Mouse (Mus musculus) CD4-positive helper T cell, adult 2 months (primary cell): ENCODE measurements around the gene Szrd1.
A peak's percentile ranks its signal among the peaks of the same experiment; 100 is the strongest.

ENCODE experiments used
- DNase-seq: peaks from one replicate; pipeline ENCODE4 v3.0.0-alpha.2; 2012; ENCODE audit warnings: low read depth, missing footprints, low spot score

Gene Szrd1

DNA sequence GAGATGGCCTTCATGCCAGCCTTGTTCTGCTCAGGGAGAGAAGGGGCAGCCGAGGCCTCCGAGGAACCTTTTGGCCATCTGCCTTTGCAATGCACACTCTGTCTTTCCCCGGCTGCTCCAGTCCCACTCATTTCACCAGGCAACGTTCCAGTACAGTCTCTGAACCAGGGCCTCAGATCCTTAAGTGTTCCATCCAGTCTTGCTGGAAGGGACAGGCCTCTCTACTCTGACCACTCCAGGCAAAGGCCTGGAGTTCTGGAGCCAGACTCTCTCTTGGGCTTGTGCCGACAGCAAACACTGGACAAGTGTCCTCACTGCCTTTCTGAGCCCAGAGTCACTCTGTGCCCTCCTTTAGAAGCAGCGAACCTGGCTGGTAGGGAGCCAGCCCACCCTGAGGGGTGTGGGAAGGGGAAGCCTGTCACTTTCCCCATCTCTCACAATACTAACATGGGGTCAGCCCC, 25.0 kb downstream of the Szrd1 start:
- no peak for DNase-seq

DNA sequence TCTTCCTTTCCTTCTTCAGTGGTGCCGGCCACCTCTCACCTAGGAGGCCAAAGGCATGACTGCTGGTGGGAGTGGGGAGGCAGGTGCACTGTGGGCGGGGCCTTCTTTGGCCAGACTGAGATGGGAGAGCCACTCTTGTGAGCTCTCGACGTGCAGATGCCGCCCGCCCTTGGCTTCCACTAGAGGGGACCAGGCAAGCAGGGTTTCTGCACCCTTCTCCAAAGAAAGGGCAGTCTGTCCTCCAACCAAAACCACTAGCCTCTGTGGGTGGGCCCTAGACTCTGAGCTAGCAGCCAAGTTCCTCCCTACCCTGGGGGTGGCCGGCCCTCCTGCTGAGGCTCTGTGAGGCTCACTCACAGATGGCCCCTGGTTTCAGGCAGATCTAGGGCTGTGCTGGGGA, 25.7 kb downstream of the Szrd1 start:
- DNase-seq: no peak

DNA sequence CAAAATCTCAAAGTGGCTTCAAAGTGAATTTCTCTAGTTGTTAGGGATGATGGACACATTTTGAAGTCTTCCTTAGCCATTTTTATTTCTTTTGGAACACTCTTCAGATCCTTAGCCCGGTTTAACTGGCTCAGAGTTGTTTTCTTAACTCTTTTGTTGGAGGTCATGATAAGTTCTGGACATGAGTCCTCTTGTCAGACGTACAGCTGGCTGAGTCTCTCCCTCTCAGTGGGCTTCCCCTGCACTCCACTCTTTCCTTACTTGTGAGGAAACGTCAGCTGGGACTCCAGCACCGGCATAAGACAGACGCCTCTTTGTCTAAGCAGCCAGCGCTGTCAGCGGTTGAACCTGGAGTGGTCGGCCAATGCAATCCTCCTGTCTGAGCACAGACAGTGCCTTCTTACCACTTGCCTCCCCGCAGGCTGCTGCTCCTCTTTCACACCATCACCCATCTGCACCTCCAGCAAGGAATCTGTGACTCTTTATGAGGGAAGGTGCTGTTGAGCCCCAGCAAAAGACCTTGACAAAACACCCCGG, 31.3 kb downstream of the Szrd1 start:
- no peak for DNase-seq

DNA sequence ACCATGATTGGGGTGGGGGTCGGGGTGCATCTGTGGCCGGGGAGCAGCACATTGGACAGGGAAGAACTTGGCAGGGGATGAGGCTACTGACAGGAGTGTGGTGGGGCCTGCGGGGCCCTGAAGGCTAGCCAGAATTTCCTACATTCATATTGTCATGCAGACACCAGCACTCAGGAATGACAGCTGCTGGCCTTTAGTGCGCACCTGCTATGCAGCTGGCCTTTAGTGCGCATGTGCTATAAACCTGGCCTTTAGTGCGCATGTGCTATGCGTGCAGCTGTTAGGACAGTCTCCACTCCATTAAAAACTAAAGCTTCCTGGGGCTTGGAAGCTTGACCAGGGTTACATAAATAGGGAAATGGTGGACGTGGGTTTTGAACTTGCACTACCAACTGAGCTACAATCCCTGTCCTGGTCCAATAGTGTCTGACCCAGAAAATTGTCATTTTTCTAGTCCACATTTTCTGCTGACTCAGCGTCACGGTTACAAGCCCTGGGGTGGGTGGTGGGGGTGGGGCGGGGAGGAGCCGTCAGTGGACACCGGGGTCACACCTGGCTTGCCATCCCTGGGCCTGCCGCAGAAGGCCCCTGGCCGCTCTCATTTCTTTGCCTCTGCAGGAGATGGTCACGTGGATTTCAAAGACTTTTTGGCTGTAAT, 32.9 kb downstream of the Szrd1 start:
- DNase-seq: no peak

DNA sequence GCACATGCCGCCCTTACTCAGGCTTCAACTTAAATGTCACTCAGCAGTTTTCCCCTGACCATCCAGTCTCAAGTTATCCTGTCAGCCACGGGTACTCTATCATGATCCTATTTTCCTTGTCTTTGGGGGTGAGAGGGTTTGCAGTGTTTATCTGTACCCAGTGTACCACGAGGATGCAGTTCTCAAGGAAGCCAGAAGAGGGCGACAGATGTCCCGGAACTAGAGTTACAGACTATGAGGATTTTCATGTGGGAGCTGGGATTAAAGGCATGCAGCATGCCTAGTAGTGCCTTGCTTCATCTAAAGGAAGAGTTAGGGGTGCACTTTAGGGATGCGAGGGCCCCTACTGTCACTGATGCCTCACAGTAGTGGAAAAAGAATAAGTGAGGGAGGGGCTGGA, 37.7 kb downstream of the Szrd1 start:
- DNase-seq: no peak

DNA sequence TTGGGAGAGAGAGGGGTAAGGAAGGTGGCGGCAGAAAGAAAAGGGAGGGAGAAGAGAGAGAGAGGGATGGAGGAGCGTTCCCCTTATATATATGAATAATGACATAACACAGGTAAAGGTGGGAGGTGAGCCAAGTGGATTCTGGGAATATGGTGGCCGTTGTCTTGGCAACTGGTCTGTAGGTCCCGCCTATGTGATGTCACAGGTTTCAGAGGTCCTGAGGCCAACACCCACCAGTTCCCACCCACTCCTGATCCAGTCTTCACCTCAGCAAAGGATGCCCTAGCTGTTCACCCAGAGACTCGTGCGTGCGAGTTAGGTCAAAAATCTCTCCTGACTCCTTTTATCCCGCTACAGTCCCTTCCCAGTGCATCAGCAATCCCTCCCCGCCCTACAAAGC, 38.3 kb downstream of the Szrd1 start:
- DNase-seq: no peak

DNA sequence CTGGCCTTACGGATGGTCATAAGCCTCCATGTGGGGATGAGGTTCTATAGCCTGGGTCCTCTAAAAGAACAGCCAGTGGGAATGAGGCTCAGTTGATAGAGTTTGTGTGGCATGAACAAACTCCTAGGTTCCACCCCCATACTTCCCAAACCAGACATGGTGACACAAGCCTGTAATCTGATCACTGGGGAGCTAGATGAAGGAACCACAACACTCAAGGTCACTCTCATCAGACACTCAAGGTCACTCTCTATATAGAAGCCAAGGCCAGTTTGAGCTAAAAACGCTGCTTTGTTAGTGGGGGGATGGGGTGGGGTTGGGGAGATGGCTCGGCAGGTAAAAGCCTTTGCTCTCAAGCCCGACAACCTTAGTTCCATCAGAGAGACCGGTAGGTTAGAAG, 39.6 kb downstream of the Szrd1 start:
- no peak for DNase-seq

DNA sequence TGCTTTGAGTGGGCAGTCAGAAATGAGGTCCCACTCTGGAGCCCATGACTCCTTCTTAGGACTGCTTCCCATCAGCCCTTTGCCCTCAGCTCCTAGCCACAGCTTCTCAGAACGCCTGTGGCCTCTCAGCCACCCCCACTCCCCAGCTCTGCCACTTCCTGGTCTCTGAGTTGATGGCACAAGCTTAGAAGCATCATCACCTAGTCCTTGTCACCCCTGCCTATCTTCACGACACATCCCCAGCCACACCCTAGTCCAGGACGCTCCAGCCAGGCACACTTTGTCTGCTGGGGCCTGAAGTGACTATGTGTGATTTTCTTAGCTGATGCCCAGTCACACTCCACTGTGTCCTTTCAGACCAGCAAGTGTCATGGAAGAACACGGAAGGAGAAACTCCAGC, 40.6 kb downstream of the Szrd1 start:
- DNase-seq: peak; percentile 22

DNA sequence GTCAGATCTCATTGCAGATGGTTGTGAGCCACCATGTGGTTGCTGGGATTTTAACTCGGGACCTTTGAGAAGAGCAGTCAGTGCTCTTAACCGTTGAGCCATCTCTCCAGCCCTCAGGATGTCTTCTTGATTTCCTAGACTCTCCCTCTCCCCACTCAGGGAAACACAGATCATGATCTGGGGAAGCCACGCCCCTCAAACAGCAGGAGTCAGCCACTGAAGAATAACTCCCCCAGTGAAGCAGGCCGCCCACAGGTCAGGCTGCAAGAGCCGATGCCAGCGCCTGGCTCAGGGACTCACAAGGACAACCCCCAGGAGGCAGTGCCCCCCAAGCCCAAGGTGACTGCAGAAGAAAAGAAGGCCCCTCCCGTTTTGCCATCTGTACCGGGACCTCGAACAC, 42.9 kb downstream of the Szrd1 start:
- no peak for DNase-seq

DNA sequence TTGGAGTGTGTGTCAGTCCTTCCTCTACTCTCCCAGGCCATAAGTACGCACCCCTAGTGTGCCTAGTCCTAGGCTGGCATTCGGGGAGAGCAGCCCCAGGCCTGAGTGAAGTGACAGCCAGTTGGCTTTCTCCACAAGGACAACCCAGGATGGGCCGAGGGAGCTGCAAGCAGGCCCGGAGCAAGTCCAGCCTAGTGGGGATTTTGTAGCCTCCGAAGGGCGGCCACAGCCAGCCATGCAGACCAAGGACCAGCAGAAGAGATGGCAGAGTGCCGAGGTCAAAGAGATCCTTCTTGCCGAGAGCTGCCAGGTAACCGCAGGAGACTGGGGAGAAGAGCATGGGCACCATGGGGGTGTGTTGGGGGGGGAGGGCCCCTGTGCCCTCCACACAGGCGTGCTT, 44.6 kb downstream of the Szrd1 start:
- DNase-seq: no peak

DNA sequence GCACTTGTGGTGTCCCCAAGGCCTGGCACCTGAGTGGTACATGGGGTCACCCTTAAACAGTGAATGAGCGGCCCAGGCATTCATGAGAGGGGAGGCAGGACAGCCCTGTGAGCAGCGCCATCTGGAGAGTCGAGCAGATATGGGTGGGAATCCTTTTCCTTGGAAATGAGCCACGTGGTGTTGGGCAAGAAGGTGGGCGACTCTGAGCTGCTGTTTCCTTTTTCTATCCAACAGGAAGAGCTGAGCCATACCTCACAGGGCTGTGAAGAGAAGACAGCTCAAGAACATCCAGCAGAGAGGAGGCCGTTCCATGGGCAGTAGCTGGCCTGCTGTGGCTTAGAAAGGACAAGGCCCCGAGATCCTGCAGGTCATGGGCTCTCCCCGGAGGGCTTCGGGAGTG, 50.9 kb downstream of the Szrd1 start:
- no peak for DNase-seq

DNA sequence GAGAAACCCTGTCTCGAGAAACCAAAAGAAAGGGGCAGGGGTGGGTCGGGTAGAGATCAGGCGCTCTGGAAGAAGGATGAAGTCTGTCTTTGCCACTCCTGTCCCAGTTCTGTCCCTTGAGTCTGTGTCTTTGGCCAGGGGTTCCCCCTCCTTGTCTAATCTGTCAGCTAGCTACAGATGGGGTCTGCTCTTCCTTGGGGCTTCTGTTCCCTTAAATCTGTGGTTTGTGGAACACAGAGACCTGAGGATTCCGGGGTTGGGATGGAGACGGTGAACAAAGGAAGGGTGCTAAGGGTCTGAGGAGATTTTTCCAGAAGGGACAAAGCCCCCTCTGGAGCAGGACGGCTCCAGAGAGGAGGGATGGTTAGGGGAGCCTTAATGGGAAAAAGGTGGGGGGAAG, 51.5 kb downstream of the Szrd1 start, which contains the start of gene Spata21:
TSS of gene Spata21 (plus strand) at position 301 of the 400 bp plus-strand sequence.
- no peak for DNase-seq

DNA sequence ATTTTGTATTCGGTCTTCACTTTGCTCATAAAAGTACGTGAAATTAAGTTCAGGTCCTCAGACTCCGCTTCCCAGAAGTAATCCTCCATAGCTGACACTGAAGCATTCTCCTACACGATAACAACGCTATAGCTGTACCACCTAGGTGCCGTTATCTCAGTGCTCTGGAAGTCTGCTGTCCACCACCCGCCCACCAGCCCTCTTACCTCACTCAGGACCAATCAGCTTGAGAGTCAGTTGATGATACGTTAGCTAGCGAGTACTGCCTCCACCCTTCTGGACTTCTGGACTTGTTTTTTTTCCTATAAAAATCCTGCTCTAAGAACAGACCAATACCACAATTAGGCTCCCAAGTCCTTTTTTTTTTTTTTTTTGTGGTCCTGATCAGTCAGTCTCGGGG, 52.7 kb downstream of the Szrd1 start:
- DNase-seq: no peak

DNA sequence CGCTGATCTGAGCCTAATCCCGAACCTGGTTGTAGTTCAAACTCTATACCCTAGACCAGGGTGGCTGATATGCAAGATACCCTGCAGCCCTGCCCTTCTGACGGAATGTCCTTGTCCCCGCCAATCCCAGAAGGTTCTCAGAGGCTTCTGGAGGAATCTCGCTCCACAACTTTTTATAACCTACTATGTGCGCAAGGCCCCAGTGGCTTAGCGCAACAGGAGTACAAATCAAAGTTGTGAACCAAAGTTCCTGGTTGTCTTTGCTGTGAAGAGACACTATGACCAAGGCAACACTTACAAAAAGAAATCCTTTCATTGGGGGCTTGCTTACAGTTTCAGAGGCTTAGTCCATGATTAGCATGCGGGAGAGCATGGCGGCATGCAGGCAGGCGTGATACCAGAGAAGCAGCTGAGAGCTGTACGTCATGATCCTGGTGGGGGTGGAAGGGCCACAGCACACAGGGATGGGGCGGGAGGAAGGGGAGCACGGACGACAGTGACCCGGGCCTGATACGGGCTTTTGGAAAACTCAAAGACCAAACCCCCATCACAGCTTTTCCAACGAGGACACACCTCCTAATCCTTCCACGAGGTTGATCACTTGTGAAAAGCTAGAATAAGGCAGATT, 61.0 kb downstream of the Szrd1 start:
- DNase-seq: peak; percentile 15

DNA sequence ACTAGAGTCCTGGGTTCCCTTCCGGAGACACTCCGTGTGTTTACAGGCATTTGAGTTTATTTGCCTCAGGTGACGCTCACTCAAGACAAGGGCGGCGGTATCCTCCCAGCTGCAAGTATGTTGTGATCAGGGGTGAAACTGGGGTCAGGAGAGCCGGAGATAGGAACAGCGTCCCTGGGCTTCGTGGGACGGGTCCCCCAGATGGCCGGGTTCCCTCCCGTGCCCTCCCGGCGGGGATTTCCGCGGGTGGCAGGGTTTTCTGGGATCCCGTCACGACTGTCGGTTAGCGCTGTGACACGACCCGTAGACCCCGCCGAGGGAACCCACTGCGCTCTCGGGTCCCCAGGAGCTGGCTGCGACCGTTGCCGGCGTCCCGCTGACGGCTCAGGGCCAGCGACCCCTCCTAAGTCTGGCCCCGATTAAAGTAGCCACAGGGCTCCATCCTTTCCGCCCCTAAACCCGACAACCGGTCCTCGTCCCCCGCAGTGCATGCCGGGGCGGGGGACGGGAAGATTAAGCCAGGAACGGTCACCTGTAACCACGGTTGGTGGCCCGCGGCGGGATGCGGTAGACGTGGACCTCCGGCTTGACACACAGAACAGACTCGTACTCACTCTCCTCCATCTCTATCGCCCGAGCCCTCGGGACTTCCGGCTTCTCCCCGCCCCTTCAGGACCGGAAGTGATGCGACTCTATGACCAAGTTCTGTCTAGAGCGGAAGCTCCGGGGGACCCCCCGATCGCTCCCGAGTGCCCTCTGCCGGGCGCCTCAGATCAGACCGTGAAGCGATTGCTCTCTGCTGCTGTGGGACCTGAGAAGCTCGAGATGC, 61.7 kb downstream of the Szrd1 start, which contains the start of gene Necap2:
TSS of gene Necap2 (minus strand) at position 677 of the 829 bp plus-strand sequence.
- DNase-seq: peak; percentile 95

DNA sequence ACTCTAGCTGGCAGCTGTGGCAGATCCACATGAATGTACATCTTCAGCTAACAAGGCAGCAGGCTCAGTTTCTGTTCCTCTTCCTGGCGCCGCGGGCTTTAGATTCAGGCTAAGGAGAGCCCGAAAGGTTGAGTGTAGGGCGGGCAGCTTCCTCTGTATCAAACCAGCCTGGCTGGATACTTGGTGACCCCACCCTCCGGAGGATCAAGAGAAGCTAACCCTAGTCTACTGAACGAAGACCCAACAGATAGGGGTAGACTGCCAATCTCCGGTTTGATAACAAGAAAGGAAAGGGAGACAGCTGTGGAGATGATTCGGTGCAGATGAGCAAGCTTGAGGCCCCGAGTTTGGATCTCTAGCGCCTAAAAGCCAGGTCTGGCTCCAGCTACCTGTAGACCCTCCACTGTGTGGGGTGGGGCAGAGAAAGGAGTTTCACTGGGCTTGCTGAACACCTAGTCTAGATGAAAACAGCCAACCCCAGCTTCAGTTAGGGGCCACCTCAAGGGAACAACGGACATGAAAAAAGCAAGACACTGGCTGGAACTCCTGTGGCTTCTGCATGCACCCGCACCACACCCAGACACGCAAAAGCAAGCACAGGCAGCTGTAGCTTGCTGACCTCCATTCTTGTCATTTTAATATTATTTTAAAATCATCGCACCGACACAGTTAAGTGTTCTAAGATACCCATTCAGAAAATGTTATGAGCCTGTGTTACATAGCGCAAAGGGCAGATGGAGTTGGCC, 62.6 kb downstream of the Szrd1 start:
- peak; percentile 18 for DNase-seq

DNA sequence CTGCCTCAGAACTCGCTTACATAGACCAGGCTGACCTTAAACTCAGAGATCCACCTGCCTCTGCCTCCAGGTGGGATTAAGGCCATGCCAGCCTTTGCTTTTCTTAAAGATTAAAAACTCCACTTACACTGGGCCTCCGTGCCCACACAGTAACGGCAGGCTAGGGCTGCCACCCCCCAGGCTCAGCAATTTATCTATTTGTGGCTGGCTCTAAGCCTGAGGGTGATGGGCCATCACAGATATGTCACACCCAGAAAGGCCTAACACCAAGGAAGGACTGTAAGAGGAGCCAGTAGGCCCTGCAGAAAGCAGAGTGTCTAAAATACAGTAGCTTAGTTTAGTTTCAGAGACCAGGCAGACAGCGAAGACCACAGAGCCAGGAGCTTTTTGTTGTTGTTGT, 65.5 kb downstream of the Szrd1 start:
- DNase-seq: no peak

DNA sequence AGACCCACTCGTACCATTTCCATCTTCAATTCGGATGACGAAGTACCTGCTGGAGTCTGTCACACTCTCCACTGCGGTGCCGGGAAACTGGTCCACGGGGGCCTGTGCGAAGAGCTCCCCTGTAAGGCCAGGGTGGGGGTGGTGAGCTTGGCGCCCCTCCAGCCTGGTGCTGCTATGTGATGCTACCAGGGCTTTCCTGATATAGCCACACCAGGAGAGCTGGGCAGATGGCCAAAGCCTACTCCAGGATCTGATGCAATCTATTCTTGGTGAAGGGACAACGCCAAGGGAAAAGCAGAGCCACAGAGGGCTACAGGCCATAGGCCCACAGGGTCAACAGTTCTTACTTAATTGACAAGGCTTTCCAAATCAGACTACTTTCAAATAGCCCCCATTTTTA, 65.9 kb downstream of the Szrd1 start:
- no peak for DNase-seq

DNA sequence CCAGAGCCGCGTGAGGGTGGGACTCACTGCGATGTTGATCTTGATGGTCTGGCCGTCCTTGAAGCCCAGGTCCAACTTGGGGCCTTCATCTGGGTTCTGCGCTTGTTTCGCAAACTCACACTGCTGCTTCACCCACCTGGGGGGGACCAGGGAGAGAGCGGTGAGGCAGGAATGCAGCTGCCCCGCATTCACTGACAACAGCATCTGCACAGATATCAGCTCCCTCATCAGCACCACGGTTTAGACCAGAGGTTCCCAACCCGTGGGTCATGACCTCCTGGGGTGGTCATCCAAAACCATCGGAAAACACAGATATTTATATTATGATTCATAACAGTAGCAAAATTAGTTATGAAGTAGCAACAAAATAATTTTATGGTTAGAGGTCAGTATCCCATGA, 67.1 kb downstream of the Szrd1 start:
- no peak for DNase-seq

DNA sequence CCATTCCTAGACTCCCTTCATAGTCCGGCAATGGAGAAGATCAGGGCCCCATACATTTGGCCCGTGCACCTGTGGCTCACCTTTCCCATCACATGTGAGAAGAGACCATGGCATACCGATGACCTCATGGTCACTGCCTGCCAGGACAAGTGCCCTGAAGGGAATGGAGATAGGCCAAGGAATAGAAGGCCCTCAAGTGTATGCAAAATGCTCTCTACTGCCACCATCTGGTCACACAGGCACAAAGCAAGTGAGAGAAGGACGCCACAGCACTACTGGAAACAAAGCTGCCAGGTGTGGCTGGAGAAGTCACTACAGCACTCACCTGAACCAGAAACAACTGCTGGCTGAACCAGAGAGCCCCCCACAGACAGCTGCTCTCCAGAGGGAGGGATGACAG, 69.8 kb downstream of the Szrd1 start:
- peak; percentile 55 for DNase-seq

DNA sequence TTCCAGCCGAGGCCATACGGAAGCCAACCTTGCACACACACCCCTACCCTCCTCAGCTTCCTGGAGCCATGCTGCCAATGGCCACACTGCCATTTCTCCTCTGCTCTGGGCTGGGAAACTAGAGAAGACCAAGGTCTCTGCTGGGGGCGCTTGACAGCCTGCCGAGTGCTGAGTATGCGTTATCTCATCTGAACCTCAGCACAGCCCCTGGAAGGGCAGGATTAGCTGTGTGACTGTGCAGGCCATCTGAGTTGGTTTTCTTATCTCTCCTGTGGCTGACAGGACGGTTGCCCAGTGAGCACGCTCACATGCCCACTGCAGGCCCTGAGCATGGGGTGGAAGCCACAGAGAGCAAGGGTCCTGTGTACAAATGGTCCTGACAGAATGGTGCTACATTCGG, 70.9 kb downstream of the Szrd1 start:
- no peak for DNase-seq
